Mouse (Mus musculus): ENCODE measurements around the gene Pld5. TPM values are rescaled to one million over a fixed set of nuclear protein-coding genes. Genes with fewer than 3 reads are reported as not detected.

The Pld5 gene
- polyA plus RNA-seq, 1 experiment from 2014 or later: 0.13 TPM

DNA sequence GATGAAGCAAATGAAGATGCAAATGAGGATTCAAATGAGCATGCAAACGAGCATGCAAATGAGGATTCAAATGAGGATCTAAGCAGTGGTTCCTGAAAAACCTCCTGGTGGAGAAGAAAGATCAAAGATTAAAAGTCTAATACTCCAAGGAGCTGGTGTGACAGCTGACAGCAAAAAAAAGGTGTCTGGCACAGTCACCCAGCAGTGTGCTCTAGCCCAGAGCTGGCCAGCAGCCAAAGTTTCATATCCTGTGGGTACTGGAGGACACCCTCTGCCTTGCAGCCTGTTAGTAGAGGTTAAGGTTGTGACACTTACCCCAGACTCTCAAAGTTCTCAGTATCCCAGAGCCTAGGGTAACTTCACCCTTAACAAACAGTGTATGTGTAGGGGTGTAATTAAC is 199.7 kb downstream of the Pld5 start:
- Histone ChIP-seq H3K4me1 (0 out of 2 replicates have a peak, but pooled peaks cover 3% of the 10 kb centered on the region), H3K36me3 (no peaks in the 10 kb centered on the region), H3K9me3 (replicated peaks) (no peaks in the 10 kb centered on the region), H3K27ac (no peak overlapping the region), H3K4me3 (no peak overlapping the region), H3K27me3 (ENCODE audit: low read depth, poor library complexity, severe bottlenecking) (no peaks in the 10 kb centered on the region)
- WGBS: 65% methylated on average over 1 of the region's 1 CpGs
- DNase-seq (ENCODE audit: low spot score): no peak

GRCm38 (mm10) chr1:176074526-176074925 is 200.6 kb downstream of the Pld5 start:
- no peak for DNase-seq (ENCODE audit: low spot score)
- no peaks in the 10 kb centered on the region for H3K36me3 ChIP-seq
- 0 out of 2 replicates have a peak, but pooled peaks cover 3% of the 10 kb centered on the region for H3K4me1 ChIP-seq
- no peak overlapping the region for H3K4me3 ChIP-seq
- WGBS: 82% methylated on average over 5 of the region's 5 CpGs
- no peaks in the 10 kb centered on the region for H3K9me3 ChIP-seq (replicated peaks)
- no peaks in the 10 kb centered on the region for H3K27me3 ChIP-seq (ENCODE audit: low read depth, poor library complexity, severe bottlenecking)
- H3K27ac ChIP-seq: no peak overlapping the region

DNA sequence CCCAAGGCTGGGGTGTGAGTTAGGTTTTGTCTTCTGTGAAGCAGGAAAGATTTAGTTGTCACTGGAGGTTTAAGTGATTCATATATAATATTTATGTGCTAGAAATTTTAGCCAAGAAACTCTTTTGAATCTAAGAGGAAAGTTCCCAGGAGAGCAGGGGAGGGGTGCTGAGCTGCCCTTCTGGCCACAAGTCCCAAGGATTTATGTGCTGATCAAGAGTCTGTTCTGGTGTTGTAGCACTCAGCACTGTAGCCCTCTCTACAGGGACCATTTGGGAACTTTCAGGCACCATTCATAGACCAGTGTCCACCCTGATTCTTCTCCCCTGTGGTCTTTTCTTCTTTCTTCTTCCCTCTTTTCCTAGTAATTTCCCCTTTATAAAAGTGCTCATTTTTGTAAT is 209.8 kb downstream of the Pld5 start:
- no peak for DNase-seq (ENCODE audit: low spot score)
- H3K9me3 ChIP-seq (replicated peaks): no peaks in the 10 kb centered on the region
- no peak overlapping the region for H3K27ac ChIP-seq
- H3K4me1 ChIP-seq: no peaks in the 10 kb centered on the region
- no peaks in the 10 kb centered on the region for H3K27me3 ChIP-seq (ENCODE audit: low read depth, poor library complexity, severe bottlenecking)
- no peaks in the 10 kb centered on the region for H3K36me3 ChIP-seq
- H3K4me3 ChIP-seq: no peak overlapping the region

- Histone ChIP-seq H3K36me3 (no peaks in the 10 kb centered on the region), H3K4me1 (no peaks in the 10 kb centered on the region), H3K27ac (no peak overlapping the region), H3K27me3 (ENCODE audit: low read depth, poor library complexity, severe bottlenecking) (no peaks in the 10 kb centered on the region), H3K9me3 (replicated peaks) (no peaks in the 10 kb centered on the region), H3K4me3 (no peak overlapping the region)
- no peak for DNase-seq (ENCODE audit: low spot score)
Measured at GRCm38 (mm10) chr1:176064471-176064870, 210.6 kb downstream of the Pld5 start.

DNA sequence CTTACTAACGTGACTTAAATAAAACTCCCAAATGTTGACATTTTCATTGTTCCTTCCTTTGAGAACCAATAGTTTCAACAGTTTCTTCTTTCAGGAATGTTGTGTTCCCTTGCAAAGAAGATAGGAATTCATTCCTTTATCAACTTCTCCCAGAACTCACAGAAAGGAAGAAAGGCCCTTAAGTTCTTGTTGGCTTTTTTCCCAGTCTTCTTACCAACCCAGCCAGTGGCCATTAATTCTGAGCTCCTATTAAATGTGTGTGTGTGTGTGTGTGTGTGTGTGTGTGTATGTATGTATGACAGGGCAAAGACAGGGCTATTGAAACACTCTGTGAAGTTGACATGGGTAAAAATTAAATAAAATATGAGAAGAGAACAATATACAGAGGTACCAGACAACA is 221.5 kb downstream of the Pld5 start:
- H3K27ac ChIP-seq: no peak overlapping the region
- H3K9me3 ChIP-seq (replicated peaks): no peaks in the 10 kb centered on the region
- 76% methylated on average over 1 of the region's 1 CpGs for WGBS
- no peak overlapping the region for H3K4me3 ChIP-seq
- no peaks in the 10 kb centered on the region for H3K36me3 ChIP-seq
- DNase-seq (ENCODE audit: low spot score): no peak
- no peaks in the 10 kb centered on the region for H3K27me3 ChIP-seq (ENCODE audit: low read depth, poor library complexity, severe bottlenecking)
- no peaks in the 10 kb centered on the region for H3K4me1 ChIP-seq

- H3K36me3 ChIP-seq: no peaks in the 10 kb centered on the region
- H3K9me3 ChIP-seq (replicated peaks): no peaks in the 10 kb centered on the region
- no peak overlapping the region for H3K4me3 ChIP-seq
- DNase-seq (ENCODE audit: low spot score): no peak
- no peaks in the 10 kb centered on the region for H3K4me1 ChIP-seq
- no peaks in the 10 kb centered on the region for H3K27me3 ChIP-seq (ENCODE audit: low read depth, poor library complexity, severe bottlenecking)
- 82% methylated on average over 5 of the region's 5 CpGs for WGBS
- no peak overlapping the region for H3K27ac ChIP-seq
Measured at GRCm38 (mm10) chr1:176046995-176047394, 228.1 kb downstream of the Pld5 start.

DNA sequence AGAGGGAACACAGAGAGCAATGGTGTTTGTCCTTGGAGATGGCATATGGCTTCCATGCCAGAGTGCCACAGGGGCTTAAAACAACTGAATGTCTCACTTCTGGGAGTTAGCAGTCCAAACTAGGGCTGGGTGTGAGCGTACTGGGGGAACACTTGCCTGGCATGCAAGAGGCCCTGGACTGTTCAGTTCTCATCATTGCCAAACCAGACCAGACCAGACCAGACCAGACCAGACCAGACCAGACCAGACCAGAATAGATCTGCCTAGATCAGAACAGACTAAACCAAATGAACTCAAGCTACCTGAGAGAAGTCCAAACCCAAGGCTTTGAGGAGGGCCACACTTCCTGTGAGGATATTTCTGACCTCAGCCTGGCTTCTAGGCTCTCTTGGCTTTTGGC is 228.7 kb downstream of the Pld5 start:
- no peaks in the 10 kb centered on the region for H3K27me3 ChIP-seq (ENCODE audit: low read depth, poor library complexity, severe bottlenecking)
- no peaks in the 10 kb centered on the region for H3K9me3 ChIP-seq (replicated peaks)
- H3K27ac ChIP-seq: no peak overlapping the region
- H3K4me1 ChIP-seq: no peaks in the 10 kb centered on the region
- no peak overlapping the region for H3K4me3 ChIP-seq
- DNase-seq (ENCODE audit: low spot score): no peak
- WGBS: 88% methylated on average over 1 of the region's 1 CpGs
- H3K36me3 ChIP-seq: no peaks in the 10 kb centered on the region

- H3K27me3 ChIP-seq (ENCODE audit: low read depth, poor library complexity, severe bottlenecking): no peaks in the 10 kb centered on the region
- WGBS: 82% methylated on average over 4 of the region's 4 CpGs
- no peak overlapping the region for H3K4me3 ChIP-seq
- no peaks in the 10 kb centered on the region for H3K9me3 ChIP-seq (replicated peaks)
- no peak overlapping the region for H3K27ac ChIP-seq
- H3K36me3 ChIP-seq: no peaks in the 10 kb centered on the region
- DNase-seq (ENCODE audit: low spot score): no peak
- H3K4me1 ChIP-seq: no peaks in the 10 kb centered on the region
Measured at GRCm38 (mm10) chr1:176043056-176043455, 232.1 kb downstream of the Pld5 start.

DNA sequence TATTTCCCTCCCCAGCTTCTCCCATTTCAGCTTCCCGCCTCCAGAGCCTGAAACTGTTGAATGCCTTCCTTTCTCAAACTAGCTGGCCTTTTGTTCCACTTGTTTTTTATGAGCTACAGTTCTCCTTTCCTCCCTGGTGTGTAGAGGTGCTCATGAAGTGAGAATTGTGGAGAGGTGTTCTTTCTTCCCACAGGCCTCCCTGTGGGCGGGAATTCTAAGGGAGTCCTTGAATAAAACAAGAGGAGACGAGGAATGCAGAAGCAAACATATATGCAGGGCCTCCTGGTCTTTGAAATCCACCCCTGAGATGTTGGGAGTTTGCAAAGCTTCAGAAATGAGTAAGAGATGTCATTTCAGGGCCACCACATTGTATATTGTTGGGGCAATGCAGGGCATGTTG is 235.2 kb downstream of the Pld5 start:
- 74% methylated on average over 3 of the region's 3 CpGs for WGBS
- Histone ChIP-seq H3K27ac (no peak overlapping the region), H3K36me3 (no peaks in the 10 kb centered on the region), H3K9me3 (replicated peaks) (no peaks in the 10 kb centered on the region), H3K27me3 (ENCODE audit: low read depth, poor library complexity, severe bottlenecking) (no peaks in the 10 kb centered on the region), H3K4me3 (no peak overlapping the region), H3K4me1 (no peaks in the 10 kb centered on the region)
- no peak for DNase-seq (ENCODE audit: low spot score)

DNA sequence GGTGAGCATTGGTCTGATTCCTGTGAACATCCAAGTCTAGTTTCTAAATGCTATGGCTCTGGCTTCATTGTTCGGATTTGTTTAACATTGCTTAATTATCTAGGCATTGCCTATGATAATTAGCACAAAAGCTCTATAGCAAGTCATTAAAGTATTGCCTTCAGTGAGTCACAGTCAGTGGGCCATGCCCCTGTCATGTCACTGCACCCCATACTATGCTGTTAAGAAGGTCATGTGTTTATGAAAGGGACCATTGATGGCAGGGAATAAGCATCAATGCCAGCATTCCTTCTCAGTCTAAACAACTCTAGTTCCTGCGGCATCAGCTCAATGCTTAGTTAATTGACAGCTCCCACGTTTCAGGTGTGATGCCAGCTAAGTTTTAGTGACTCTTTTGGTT is 239.1 kb downstream of the Pld5 start:
- WGBS: 70% methylated on average over 3 of the region's 3 CpGs
- Histone ChIP-seq H3K36me3 (no peaks in the 10 kb centered on the region), H3K4me1 (no peaks in the 10 kb centered on the region), H3K27me3 (ENCODE audit: low read depth, poor library complexity, severe bottlenecking) (no peaks in the 10 kb centered on the region), H3K9me3 (replicated peaks) (no peaks in the 10 kb centered on the region), H3K27ac (no peak overlapping the region), H3K4me3 (no peak overlapping the region)
- DNase-seq (ENCODE audit: low spot score): no peak

DNA sequence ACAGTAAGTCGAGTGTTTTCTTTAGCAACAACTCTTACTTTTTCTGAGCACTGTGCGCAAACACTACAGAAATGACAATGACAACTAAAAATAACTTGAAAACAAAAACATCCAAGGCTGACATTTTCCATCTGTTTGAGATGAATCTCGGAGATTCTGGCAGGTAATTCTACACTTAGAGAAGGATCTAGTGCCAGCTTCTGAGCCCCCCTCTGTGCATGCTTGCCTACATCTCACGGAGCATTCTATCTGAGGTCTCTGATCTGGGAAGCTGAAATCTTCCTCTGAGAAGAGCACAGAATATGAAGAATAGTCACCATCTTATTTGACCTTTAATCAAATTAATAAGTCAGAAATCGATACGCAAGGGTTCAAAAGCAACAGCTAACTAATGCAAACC is 240.4 kb downstream of the Pld5 start:
- no peaks in the 10 kb centered on the region for H3K9me3 ChIP-seq (replicated peaks)
- 91% methylated on average over 6 of the region's 6 CpGs for WGBS

GRCm38 (mm10) chr1:176033698-176034097 is 241.4 kb downstream of the Pld5 start:
- Histone ChIP-seq H3K27ac (no peak overlapping the region), H3K36me3 (no peaks in the 10 kb centered on the region), H3K9me3 (replicated peaks) (no peaks in the 10 kb centered on the region), H3K4me3 (no peak overlapping the region), H3K27me3 (ENCODE audit: low read depth, poor library complexity, severe bottlenecking) (no peaks in the 10 kb centered on the region), H3K4me1 (no peaks in the 10 kb centered on the region)
- no peak for DNase-seq (ENCODE audit: low spot score)
- WGBS: 85% methylated on average over 5 of the region's 5 CpGs

More for the DNA sequence above, 240.4 kb downstream of the Pld5 start:
- no peaks in the 10 kb centered on the region for H3K4me1 ChIP-seq
- H3K36me3 ChIP-seq: no peaks in the 10 kb centered on the region
- no peak overlapping the region for H3K4me3 ChIP-seq
- H3K27ac ChIP-seq: no peak overlapping the region
- no peaks in the 10 kb centered on the region for H3K27me3 ChIP-seq (ENCODE audit: low read depth, poor library complexity, severe bottlenecking)
- DNase-seq (ENCODE audit: low spot score): no peak

- no peaks in the 10 kb centered on the region for H3K36me3 ChIP-seq
- H3K9me3 ChIP-seq (replicated peaks): no peaks in the 10 kb centered on the region
- no peaks in the 10 kb centered on the region for H3K4me1 ChIP-seq
- no peaks in the 10 kb centered on the region for H3K27me3 ChIP-seq (ENCODE audit: low read depth, poor library complexity, severe bottlenecking)
- H3K4me3 ChIP-seq: no peak overlapping the region
- DNase-seq (ENCODE audit: low spot score): no peak
- no peak overlapping the region for H3K27ac ChIP-seq
- 77% methylated on average over 1 of the region's 1 CpGs for WGBS
Measured at GRCm38 (mm10) chr1:176029063-176029462, 246.0 kb downstream of the Pld5 start.

DNA sequence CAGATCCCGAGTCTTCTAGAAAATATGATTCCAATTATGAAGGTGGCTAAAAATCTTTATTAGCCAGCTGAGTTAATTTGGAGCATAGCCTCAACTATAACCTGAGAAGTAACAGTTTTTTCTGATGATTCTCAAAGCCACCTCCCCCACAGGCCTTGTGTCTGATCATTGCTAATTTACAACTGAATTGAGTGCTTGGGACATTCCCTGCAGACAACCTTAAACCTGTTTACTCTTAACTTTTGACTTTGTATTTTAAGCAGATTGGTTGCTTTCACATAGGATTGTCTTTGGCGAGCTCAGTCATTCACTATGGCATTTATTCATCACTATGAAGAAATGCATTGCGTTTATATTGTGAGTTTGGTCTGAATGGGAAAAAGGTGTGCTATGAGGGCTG is 246.7 kb downstream of the Pld5 start:
- Histone ChIP-seq H3K27ac (no peak overlapping the region), H3K36me3 (no peaks in the 10 kb centered on the region), H3K9me3 (replicated peaks) (no peaks in the 10 kb centered on the region), H3K4me1 (no peaks in the 10 kb centered on the region), H3K4me3 (no peak overlapping the region), H3K27me3 (ENCODE audit: low read depth, poor library complexity, severe bottlenecking) (no peaks in the 10 kb centered on the region)
- DNase-seq (ENCODE audit: low spot score): no peak
- 64% methylated on average over 3 of the region's 3 CpGs for WGBS
